Mouse (Mus musculus) neural tube, embryonic 14.5 days (tissue): ENCODE measurements around the gene Oscar. TPM values are rescaled to one million over a fixed set of nuclear protein-coding genes. Genes with fewer than 3 reads are reported as not detected.

ENCODE experiments used
- microRNA-seq: library from miRNA; unstranded; fragments of <30 nt; microRNA quantifications from one replicate; pipeline ENCODE4, GENCODE M21; 2016
- polyA plus RNA-seq: library from polyadenylated mRNA; unstranded; fragments of >200 nt; fragmentation: Nextera tagmentation; extraction: Ambion mirVana; gene quantifications from 2 replicates; pipeline ENCODE4 v1.2.1, GENCODE M21; 2014

The Oscar gene
- polyA plus RNA-seq, 1 experiment from 2014 or later: 0.63 TPM

Small RNA genes within 50 kb of the gene (microRNA-seq; reads per million reads assigned to microRNA genes)
- not detected for gene Gm25100
- gene Mir3572: 2.6 reads per million

Other genes with a start within 250 kb of the Oscar start
- 12.9 and 13.5 TPM in 2 replicates for gene Cacng8, start 225.5 kb downstream of the Oscar start, polyA plus RNA-seq
- gene Cacng6, start 192.0 kb downstream of the Oscar start, polyA plus RNA-seq: 0.29 TPM in 1 of 2 replicates, not detected in the other
- gene Tarm1, start 113.5 kb downstream of the Oscar start, polyA plus RNA-seq: not detected in 2 replicates
- gene Ndufa3, start 1.2 kb upstream of the Oscar start, polyA plus RNA-seq: 447 and 581 TPM in 2 replicates
- gene Tfpt, start 13.8 kb upstream of the Oscar start, polyA plus RNA-seq: 31.7 and 37.7 TPM in 2 replicates
- 76.8 and 86.8 TPM in 2 replicates for gene Prpf31, start 13.8 kb upstream of the Oscar start, polyA plus RNA-seq
- gene Cnot3, start 29.1 kb upstream of the Oscar start, polyA plus RNA-seq: 40.5 and 47.7 TPM in 2 replicates
- 11.0 and 11.8 TPM in 2 replicates for gene Leng1, start 49.7 kb upstream of the Oscar start, polyA plus RNA-seq
- 4.1 and 6.2 TPM in 2 replicates for gene Tmc4, start 61.4 kb upstream of the Oscar start, polyA plus RNA-seq
- 255 and 265 TPM in 2 replicates for gene Tsen34, start 76.7 kb upstream of the Oscar start, polyA plus RNA-seq
- gene Mboat7, start 77.4 kb upstream of the Oscar start, polyA plus RNA-seq: 74.9 and 76.4 TPM in 2 replicates
- gene Rps9, start 87.8 kb upstream of the Oscar start, polyA plus RNA-seq: 703 and 810 TPM in 2 replicates
- gene Pirb, start 104.2 kb upstream of the Oscar start, polyA plus RNA-seq: 0.12 and 0.35 TPM in 2 replicates
- gene Gm15448, start 209.5 kb upstream of the Oscar start, polyA plus RNA-seq: not detected in 2 replicates
- not detected in 2 replicates for gene Pira2, start 228.9 kb upstream of the Oscar start, polyA plus RNA-seq